Mouse (Mus musculus): ENCODE measurements around the gene Tspan7. TPM values are rescaled to one million over a fixed set of nuclear protein-coding genes. Genes with fewer than 3 reads are reported as not detected.
A peak's percentile ranks its signal among the peaks of the same experiment; 100 is the strongest.

Gene Tspan7
- polyA plus RNA-seq, 1 experiment from 2014 or later = 11.1 TPM

- DNase-seq (ENCODE audit: low spot score) = no peak
Observed at GRCm38 (mm10) chrX:10546840-10547239, 61.9 kb downstream of the Tspan7 start.

GRCm38 (mm10) chrX:10549708-10550107 is 64.8 kb downstream of the Tspan7 start:
- DNase-seq (ENCODE audit: low spot score) = no peak

GRCm38 (mm10) chrX:10556899-10557298 is 71.9 kb downstream of the Tspan7 start:
- no peak for DNase-seq (ENCODE audit: low spot score)

GRCm38 (mm10) chrX:10557596-10557995 is 72.6 kb downstream of the Tspan7 start:
- DNase-seq (ENCODE audit: low spot score) = no peak

- DNase-seq (ENCODE audit: low spot score) = no peak
Observed at GRCm38 (mm10) chrX:10558625-10559024, 73.7 kb downstream of the Tspan7 start.

GRCm38 (mm10) chrX:10565811-10566210 is 80.9 kb downstream of the Tspan7 start:
- DNase-seq (ENCODE audit: low spot score) = no peak

GRCm38 (mm10) chrX:10574523-10574922 is 89.6 kb downstream of the Tspan7 start:
- no peak for DNase-seq (ENCODE audit: low spot score)

- no peak for DNase-seq (ENCODE audit: low spot score)
Observed at GRCm38 (mm10) chrX:10575406-10575805, 90.4 kb downstream of the Tspan7 start.

- no peak for DNase-seq (ENCODE audit: low spot score)
Observed at GRCm38 (mm10) chrX:10576349-10576748, 91.4 kb downstream of the Tspan7 start.

GRCm38 (mm10) chrX:10577356-10577755 is 92.4 kb downstream of the Tspan7 start:
- DNase-seq (ENCODE audit: low spot score) = peak; percentile 31

GRCm38 (mm10) chrX:10582731-10583130 is 97.8 kb downstream of the Tspan7 start:
- no peak for DNase-seq (ENCODE audit: low spot score)

GRCm38 (mm10) chrX:10592244-10592643 is 107.3 kb downstream of the Tspan7 start:
- no peak for DNase-seq (ENCODE audit: low spot score)

GRCm38 (mm10) chrX:10593561-10593960 is 108.6 kb downstream of the Tspan7 start:
- no peak for DNase-seq (ENCODE audit: low spot score)

GRCm38 (mm10) chrX:10617119-10617518 is 132.2 kb downstream of the Tspan7 start:
- peak; percentile 4 for DNase-seq (ENCODE audit: low spot score)

- DNase-seq (ENCODE audit: low spot score) = no peak
Observed at GRCm38 (mm10) chrX:10641062-10641461, 156.1 kb downstream of the Tspan7 start.

Other genes with a start within 250 kb of the Tspan7 start
- not detected in 2 replicates for gene Otc, start 232.9 kb upstream of the Tspan7 start, polyA plus RNA-seq (2015; fragmentation: Nextera tagmentation; extraction: Ambion mirVana)
- 12.6 and 15.0 TPM in 2 replicates for gene Mid1ip1, start 229.9 kb downstream of the Tspan7 start, polyA plus RNA-seq (2015; fragmentation: Nextera tagmentation; extraction: Ambion mirVana)